Mouse (Mus musculus) lung, postnatal 0 days (tissue): ENCODE measurements at regions not wholly inside any gene's neighbourhood (a gene's known extent, or its start where the extent isn't known, plus 50 kb on each side); places are given as distances from the start of the nearest gene placed in this dataset.

ENCODE experiments used
- CTCF ChIP-seq: IDR thresholded peaks from 2 replicates; pipeline ENCODE4 v1.5.1; 2016; ENCODE audit warnings: antibody characterized with exemption, mild to moderate bottlenecking
- EP300 ChIP-seq: IDR thresholded peaks from 2 replicates; pipeline ENCODE4 v1.6.1; 2016; ENCODE audit warnings: antibody characterized with exemption, mild to moderate bottlenecking, control low read depth

DNA sequence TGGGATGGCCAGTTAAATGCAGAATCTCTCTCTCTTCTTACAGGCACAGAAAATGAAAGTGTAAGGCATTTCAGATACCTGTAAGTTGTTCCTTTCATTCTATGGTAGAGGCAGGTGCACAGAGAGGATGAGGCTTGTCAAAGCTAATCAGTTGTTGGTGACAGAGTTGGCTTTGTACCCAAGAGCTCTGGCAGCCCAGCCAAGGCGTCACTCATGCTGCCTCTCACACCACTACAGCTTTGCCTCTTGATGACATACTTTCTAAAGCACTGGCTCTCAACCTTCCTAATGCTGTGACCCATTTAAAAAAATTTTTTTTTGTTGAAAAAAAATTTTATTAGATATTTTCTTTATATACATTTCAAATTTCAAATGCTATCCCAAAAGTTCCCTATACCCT is 105.4 kb downstream of the 4930564D02Rik start:
- TF ChIP-seq EP300 (no peak), CTCF (no peak)
